Mouse (Mus musculus): ENCODE data around the gene Zdhhc18. TPM values are rescaled to one million over a fixed set of nuclear protein-coding genes. Genes with fewer than 3 reads are reported as not detected.
A peak's percentile ranks its signal among the peaks of the same experiment; 100 is the strongest.

Gene Zdhhc18
- polyA plus RNA-seq, 1 experiment from 2014 or later = 7.1 TPM

DNA sequence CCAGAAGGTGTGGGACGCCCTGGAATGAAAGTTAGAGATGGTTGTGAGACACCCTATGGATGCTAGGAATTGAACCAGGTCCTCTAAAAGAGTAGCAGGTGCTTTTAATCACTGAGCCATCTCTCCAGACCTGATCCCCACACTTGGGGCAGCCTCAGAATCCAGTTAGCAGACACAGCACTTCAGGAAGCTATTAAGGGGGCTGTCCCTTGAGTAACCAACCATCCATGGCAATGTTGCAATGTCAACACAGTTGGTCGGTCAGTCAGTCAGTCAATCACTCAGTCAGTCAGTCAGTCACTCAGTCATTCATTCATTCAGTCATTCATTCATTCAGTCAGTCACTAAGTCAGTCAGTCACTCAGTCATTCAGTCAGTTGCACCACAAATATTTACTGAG, 21.4 kb downstream of the Zdhhc18 start:
- H3K36me3 ChIP-seq = peaks cover 42% of the 10 kb centered on the region
- ATAC-seq (ENCODE audit: insufficient number of reproducible peaks, insufficient read depth, low FRiP score, low TSS enrichment, low read depth) = no peak
- no peaks in the 10 kb centered on the region for H3K9me3 ChIP-seq
- no peak overlapping the region for H3K27ac ChIP-seq
- H3K4me3 ChIP-seq (replicated peaks) = no peak overlapping the region
- no peak overlapping the region for H3K4me2 ChIP-seq
- H3K4me1 ChIP-seq (replicated peaks) = peaks cover 21% of the 10 kb centered on the region
- H3K27me3 ChIP-seq = no peaks in the 10 kb centered on the region
- 81% methylated on average over 2 of the region's 2 CpGs for WGBS
- H3K9ac ChIP-seq (replicated peaks) = no peak overlapping the region

DNA sequence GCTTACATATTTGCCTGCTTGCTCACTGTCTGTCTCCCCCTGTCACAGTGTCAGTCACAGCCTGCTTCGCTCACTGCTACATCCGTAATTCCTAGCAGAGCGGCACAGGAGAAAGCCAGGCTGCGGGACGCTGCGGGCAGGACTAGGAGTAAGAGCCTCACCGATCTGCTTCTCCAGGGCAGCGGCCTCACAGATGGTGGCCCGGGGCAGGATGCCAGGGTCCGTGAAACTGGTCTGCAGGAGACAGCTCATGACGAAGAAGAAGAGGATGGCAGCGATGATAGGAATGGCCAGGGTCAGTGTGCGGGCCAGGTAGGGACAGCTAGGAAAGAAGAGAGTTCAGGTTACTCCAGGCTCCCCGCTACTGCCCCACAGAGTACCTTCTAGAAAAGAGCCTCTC, 22.9 kb downstream of the Zdhhc18 start:
- Histone ChIP-seq H3K27ac (no peak overlapping the region), H3K27me3 (no peaks in the 10 kb centered on the region), H3K4me3 (replicated peaks) (no peak overlapping the region), H3K9ac (replicated peaks) (no peak overlapping the region), H3K4me2 (no peak overlapping the region), H3K4me1 (replicated peaks) (peaks cover 15% of the 10 kb centered on the region), H3K36me3 (peaks cover 51% of the 10 kb centered on the region), H3K9me3 (no peaks in the 10 kb centered on the region)
- no peak for ATAC-seq (ENCODE audit: insufficient number of reproducible peaks, insufficient read depth, low FRiP score, low TSS enrichment, low read depth)
- WGBS = 91% methylated on average over 14 of the region's 14 CpGs

DNA sequence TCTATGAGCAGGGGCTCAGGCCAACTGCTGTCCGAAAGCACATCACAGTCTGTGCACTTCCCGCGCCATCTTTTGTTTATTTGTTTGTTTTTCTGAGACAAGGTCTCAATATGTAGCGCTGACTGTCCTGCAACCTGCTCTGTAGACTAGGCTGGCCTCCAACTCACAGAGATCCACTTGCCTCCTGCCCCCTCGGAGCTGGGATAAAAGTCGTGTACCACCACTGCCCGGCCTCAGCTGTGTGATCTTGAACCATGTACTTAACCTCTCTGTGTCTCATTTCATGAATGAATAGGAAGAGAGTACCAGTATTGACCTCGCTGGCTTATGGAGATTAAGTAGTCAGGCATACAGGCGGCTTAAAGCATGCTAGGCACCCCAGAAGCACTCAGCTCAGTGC, 23.3 kb downstream of the Zdhhc18 start:
- Histone ChIP-seq H3K4me1 (replicated peaks) (peaks cover 10% of the 10 kb centered on the region), H3K36me3 (peaks cover 54% of the 10 kb centered on the region), H3K9me3 (no peaks in the 10 kb centered on the region), H3K9ac (replicated peaks) (no peak overlapping the region), H3K27ac (no peak overlapping the region), H3K27me3 (no peaks in the 10 kb centered on the region), H3K4me3 (replicated peaks) (no peak overlapping the region), H3K4me2 (no peak overlapping the region)
- WGBS = 92% methylated on average over 9 of the region's 9 CpGs
- ATAC-seq (ENCODE audit: insufficient number of reproducible peaks, insufficient read depth, low FRiP score, low TSS enrichment, low read depth) = no peak

DNA sequence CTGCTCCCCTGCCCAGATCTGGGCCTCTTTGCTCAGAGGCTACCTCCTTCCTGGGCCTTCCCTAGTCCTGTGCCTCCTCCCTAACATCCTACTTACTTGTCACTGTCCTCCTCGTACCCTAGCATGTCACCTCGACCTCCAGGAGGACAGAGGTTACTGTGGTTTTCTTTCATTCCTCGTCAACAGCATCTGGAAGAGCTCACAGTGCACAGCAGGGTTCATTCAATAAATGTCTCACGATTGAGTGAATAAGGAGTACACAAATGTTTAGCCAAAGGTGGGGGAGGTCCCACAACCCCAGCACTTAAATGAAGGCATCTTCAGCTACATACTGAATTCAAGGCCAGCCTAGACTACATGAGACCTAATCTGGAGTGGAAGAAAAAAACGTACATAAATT, 23.7 kb downstream of the Zdhhc18 start:
- Histone ChIP-seq H3K9me3 (no peaks in the 10 kb centered on the region), H3K4me1 (replicated peaks) (peaks cover 8% of the 10 kb centered on the region), H3K4me2 (no peak overlapping the region), H3K27me3 (no peaks in the 10 kb centered on the region), H3K27ac (no peak overlapping the region; the same call in 1 of the 2 replicates), H3K36me3 (peaks cover 58% of the 10 kb centered on the region), H3K9ac (replicated peaks) (0 out of 2 replicates have a peak overlapping the region, but pooled peaks have one; percentile 13), H3K4me3 (replicated peaks) (no peak overlapping the region)
- WGBS = 41% methylated on average over 5 of the region's 5 CpGs
- ATAC-seq (ENCODE audit: insufficient number of reproducible peaks, insufficient read depth, low FRiP score, low TSS enrichment, low read depth) = no peak

DNA sequence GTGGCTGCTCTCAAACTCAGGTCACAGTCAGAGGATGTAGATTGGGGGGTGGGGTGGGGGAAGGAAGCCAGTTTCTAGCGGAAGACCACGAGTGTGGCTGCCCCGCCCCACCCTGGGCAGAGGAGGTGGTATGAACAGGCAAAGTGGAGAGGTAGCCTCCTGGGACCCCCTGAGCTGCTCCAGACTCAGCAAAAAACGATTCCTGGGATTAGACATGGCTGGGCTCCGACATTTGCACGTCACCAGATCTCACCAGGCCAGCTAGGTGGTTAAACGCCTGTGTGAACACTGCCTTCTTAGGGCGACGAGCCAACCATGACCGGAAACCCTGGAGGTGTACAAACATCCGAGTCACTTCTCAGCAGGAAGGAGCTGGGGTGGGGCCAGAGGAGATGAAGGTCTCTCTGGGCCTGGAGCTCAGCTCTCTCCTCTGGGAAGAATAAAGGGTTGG, 24.3 kb downstream of the Zdhhc18 start:
- no peak overlapping the region for H3K4me3 ChIP-seq (replicated peaks)
- 0 out of 2 replicates have a peak overlapping the region, but pooled peaks have one; percentile 13 for H3K9ac ChIP-seq (replicated peaks)
- WGBS = 67% methylated on average over 11 of the region's 11 CpGs

DNA sequence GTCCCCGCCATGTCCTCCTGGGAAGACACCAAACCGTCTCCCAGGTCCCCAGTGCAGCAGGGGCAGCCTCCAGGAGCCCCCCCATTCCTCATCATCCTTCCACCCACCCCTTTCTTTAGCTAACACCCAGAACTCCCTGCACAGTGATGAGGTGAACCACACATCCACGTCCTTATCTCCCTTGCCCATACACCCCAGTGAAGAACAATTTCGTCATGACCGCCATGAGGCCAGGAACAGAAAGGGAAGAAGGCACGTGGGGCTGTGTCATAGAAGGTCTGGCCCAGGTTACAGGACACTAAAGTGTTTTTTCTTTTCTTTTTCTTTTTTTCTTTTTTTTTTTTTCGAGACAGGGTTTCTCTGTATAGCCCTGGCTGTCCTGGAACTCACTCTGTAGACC, 25.1 kb downstream of the Zdhhc18 start:
- H3K9ac ChIP-seq (replicated peaks) = no peak overlapping the region
- 89% methylated on average over 7 of the region's 7 CpGs for WGBS
- peaks cover 64% of the 10 kb centered on the region for H3K36me3 ChIP-seq

More for the DNA sequence above, 24.3 kb downstream of the Zdhhc18 start:
- Histone ChIP-seq H3K27me3 (no peaks in the 10 kb centered on the region), H3K27ac (peak overlapping the region; percentile 41; the same call in 1 of the 2 replicates), H3K4me2 (no peak overlapping the region), H3K9me3 (no peaks in the 10 kb centered on the region), H3K36me3 (peaks cover 61% of the 10 kb centered on the region), H3K4me1 (replicated peaks) (peaks cover 2% of the 10 kb centered on the region)
- no peak for ATAC-seq (ENCODE audit: insufficient number of reproducible peaks, insufficient read depth, low FRiP score, low TSS enrichment, low read depth)

DNA sequence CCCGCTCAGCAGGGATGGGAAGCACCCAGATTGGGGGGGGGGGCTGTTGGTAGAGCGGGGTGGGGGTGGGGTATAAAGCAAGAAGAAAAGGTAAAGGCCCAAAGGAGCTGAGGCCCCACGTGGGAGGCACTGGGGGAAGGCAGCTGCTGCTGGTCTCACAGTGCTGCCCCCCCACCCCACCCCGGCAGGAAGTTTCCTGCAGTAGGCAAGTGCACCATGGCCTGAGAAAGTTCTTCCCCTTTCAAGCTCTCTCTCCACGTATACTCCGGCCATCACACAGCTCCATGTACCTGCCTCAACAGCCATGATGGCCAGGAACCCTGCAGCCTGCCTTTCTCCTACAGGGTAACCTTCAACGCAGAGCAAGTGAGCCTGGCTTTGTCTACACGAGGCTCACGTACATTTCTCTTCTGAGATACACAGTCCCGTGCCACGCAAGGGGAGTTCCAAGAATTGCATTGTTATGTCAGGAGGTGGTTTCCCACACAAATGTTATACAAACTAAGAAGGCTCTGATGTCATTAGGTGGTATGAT, 27.7 kb downstream of the Zdhhc18 start:
- H3K27ac ChIP-seq = no peak overlapping the region
- no peak overlapping the region for H3K4me3 ChIP-seq (replicated peaks)
- H3K36me3 ChIP-seq = peaks cover 81% of the 10 kb centered on the region
- no peak overlapping the region for H3K9ac ChIP-seq (replicated peaks)
- ATAC-seq (ENCODE audit: insufficient number of reproducible peaks, insufficient read depth, low FRiP score, low TSS enrichment, low read depth) = no peak
- H3K27me3 ChIP-seq = no peaks in the 10 kb centered on the region
- no peak overlapping the region for H3K4me2 ChIP-seq
- H3K4me1 ChIP-seq (replicated peaks) = no peaks in the 10 kb centered on the region
- no peaks in the 10 kb centered on the region for H3K9me3 ChIP-seq
- WGBS = 86% methylated on average over 11 of the region's 11 CpGs

More for the DNA sequence above, 25.1 kb downstream of the Zdhhc18 start:
- no peak overlapping the region for H3K4me3 ChIP-seq (replicated peaks)
- H3K27ac ChIP-seq = no peak overlapping the region
- no peaks in the 10 kb centered on the region for H3K9me3 ChIP-seq
- H3K4me2 ChIP-seq = no peak overlapping the region
- no peaks in the 10 kb centered on the region for H3K27me3 ChIP-seq
- ATAC-seq (ENCODE audit: insufficient number of reproducible peaks, insufficient read depth, low FRiP score, low TSS enrichment, low read depth) = no peak
- no peaks in the 10 kb centered on the region for H3K4me1 ChIP-seq (replicated peaks)

DNA sequence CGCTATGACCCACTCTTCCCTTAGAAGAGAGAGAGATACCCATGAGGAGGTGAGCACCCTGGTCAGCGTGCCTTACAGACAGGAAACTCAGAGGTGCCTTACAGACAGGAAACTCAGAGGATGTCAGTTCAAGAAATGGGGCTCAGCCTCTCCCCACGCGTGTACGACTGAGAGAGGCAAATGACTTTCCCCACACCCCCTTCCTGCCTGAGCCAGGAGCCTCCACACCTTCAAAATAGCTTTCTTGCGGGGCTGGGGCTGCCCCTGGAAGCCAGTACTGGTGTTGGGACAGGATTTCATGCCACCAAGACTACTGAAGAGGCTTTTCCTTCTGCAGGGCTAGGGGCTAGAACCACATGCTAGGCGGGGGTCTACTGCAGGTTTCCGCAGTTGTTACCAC, 29.3 kb downstream of the Zdhhc18 start:
- WGBS = 86% methylated on average over 8 of the region's 8 CpGs
- H3K4me3 ChIP-seq (replicated peaks) = no peak overlapping the region
- no peaks in the 10 kb centered on the region for H3K27me3 ChIP-seq
- ATAC-seq (ENCODE audit: insufficient number of reproducible peaks, insufficient read depth, low FRiP score, low TSS enrichment, low read depth) = no peak
- H3K4me1 ChIP-seq (replicated peaks) = no peaks in the 10 kb centered on the region
- no peak overlapping the region for H3K9ac ChIP-seq (replicated peaks)
- H3K27ac ChIP-seq = no peak overlapping the region
- peaks cover 78% of the 10 kb centered on the region for H3K36me3 ChIP-seq
- H3K9me3 ChIP-seq = no peaks in the 10 kb centered on the region
- H3K4me2 ChIP-seq = no peak overlapping the region

DNA sequence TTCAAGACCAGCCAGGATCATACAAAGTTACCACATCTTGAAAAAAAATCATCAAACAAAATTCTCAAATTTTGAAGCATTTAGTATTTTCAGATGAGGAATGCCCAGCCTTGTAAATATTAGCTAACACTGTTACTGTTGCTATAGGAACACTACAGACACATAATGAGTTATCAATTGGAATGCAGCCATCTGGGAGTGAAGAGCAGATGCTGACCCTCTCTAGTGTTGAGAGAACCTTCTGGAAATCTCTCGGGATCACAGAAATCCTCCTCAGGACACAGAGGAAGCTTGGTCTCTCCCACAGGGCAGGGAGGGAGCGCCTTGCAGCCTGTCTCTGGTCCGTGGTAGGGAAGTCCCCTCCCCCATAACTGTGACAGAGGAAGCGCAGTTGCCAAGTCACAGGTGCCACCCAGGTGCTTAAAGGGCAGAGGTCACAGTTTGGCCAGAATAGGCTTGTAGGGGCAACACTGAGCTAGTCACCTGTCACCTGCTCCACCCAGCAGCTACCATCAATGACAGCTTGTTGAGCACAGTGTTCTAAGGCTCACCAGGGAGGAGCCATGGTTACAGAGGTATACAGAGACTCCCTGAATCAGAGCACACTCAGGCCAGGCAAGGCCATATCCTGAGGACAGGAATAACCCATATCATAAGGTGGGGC, 30.3 kb downstream of the Zdhhc18 start:
- Histone ChIP-seq H3K4me2 (no peak overlapping the region), H3K9me3 (no peaks in the 10 kb centered on the region), H3K36me3 (peaks cover 79% of the 10 kb centered on the region), H3K4me1 (replicated peaks) (no peaks in the 10 kb centered on the region), H3K4me3 (replicated peaks) (no peak overlapping the region), H3K27ac (no peak overlapping the region), H3K9ac (replicated peaks) (no peak overlapping the region), H3K27me3 (no peaks in the 10 kb centered on the region)
- 67% methylated on average over 4 of the region's 4 CpGs for WGBS
- no peak for ATAC-seq (ENCODE audit: insufficient number of reproducible peaks, insufficient read depth, low FRiP score, low TSS enrichment, low read depth)

DNA sequence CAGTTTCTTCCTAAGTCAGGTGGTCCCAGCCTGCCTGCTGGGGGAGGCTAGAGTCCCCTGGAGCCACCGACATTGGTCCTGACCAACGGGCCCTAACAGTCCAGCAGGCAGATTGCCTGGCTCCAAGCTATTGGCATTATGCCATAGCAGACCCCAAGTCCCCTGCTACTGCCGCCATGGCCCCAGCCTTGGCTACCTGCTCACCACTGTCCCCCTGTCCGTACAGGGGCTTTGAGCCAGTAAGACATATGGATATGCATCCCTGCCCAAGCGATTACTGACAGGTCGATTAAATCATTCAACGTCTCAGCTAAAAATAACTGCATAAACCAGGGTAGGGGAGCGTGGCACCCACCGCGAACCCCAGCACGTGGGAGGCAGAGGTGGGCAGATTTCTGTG, 32.0 kb downstream of the Zdhhc18 start:
- no peak overlapping the region for H3K27ac ChIP-seq
- WGBS = 92% methylated on average over 11 of the region's 11 CpGs
- peaks cover 85% of the 10 kb centered on the region for H3K36me3 ChIP-seq
- ATAC-seq (ENCODE audit: insufficient number of reproducible peaks, insufficient read depth, low FRiP score, low TSS enrichment, low read depth) = no peak
- H3K9ac ChIP-seq (replicated peaks) = no peak overlapping the region
- H3K4me2 ChIP-seq = no peak overlapping the region
- H3K4me3 ChIP-seq (replicated peaks) = no peak overlapping the region
- no peaks in the 10 kb centered on the region for H3K4me1 ChIP-seq (replicated peaks)
- no peaks in the 10 kb centered on the region for H3K9me3 ChIP-seq
- H3K27me3 ChIP-seq = no peaks in the 10 kb centered on the region

DNA sequence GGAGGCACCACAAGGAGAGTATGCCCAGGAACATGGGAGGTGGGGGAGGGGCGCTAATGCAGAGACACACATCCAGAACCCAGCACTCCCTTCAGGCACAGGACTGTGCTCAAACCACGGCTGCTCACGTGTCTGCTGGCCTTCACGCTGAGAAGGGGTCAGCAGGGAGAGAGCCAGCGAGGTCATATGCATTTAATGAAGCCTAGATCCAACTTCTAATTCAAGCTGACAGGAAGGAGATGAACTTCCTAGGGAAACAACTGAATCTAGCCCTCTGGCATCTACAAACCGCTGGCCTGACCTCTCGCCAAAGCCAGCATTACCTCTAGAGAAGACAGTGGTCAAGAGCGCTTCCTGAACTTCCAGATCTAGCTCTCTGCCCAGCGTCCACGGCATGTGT, 34.5 kb downstream of the Zdhhc18 start:
- Histone ChIP-seq H3K4me3 (replicated peaks) (no peak overlapping the region), H3K9me3 (peaks cover 10% of the 10 kb centered on the region), H3K9ac (replicated peaks) (no peak overlapping the region), H3K36me3 (peaks cover 82% of the 10 kb centered on the region), H3K4me1 (replicated peaks) (no peaks in the 10 kb centered on the region), H3K27me3 (no peaks in the 10 kb centered on the region), H3K27ac (no peak overlapping the region), H3K4me2 (no peak overlapping the region)
- ATAC-seq (ENCODE audit: insufficient number of reproducible peaks, insufficient read depth, low FRiP score, low TSS enrichment, low read depth) = no peak
- 81% methylated on average over 10 of the region's 10 CpGs for WGBS

Measured in limb, embryonic 12.5 days (tissue).